Mouse (Mus musculus) layer of hippocampus, adult 8-10 months (tissue): ENCODE measurements at regions not wholly inside any gene's neighbourhood (a gene's known extent, or its start where the extent isn't known, plus 50 kb on each side); places are given as distances from the start of the nearest gene placed in this dataset.

Source experiments
- DNase-seq, 2 experiments: peaks; one replicate each; pipeline ENCODE4 v3.0.0; 2022; ENCODE audit warnings: low spot score in 2 of 2

DNA sequence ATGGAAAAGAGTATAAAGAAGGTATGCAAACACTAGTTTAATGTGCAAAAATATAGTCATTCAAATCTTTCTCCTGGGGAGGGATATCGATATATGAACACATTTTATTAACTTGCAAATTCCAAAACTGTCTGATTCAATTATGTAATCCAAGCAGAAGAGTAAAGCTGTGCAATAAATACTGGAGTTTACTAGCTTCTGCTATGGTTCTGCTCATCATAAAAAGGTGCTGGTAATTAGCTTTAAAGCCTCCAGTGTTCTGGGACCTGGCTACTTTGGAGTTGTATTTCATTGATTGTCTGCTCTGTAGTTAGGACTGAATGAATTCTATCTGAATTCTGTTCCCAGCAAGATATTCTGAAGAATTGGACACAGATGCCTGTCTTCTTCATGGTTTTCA lies 602.7 kb upstream of the Akr1e1 start:
- no peak for DNase-seq

- DNase-seq, result no peak
These were observed 620.5 kb upstream of the Akr1e1 start for GRCm38 (mm10) chr13:5229476-5229875.

- DNase-seq, result no peak
These were observed 625.3 kb upstream of the Akr1e1 start for GRCm38 (mm10) chr13:5234232-5234631.

DNA sequence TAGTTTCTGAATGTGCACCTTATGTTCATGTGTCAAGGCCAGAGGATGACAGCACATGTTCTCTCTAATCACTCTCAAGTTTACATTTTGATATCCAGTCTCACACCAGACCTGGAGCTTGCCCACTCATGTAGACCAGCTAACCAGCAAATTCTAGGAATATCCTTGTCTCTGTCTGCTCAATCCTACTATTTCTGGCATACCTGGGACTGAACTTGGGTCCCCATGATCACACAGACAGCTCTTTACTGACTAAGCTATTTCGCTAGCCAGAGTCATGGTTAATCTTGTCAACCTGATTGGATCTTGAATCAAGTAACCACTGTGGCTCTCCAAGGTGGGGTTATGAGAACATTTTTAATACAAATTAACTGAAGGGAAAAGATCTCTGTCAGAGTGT lies 625.9 kb upstream of the Klf6 start:
- no peak for DNase-seq

- no peak for DNase-seq
These were observed 620.7 kb upstream of the Klf6 start for GRCm38 (mm10) chr13:5240541-5240940.

GRCm38 (mm10) chr13:5242782-5243181 lies 618.5 kb upstream of the Klf6 start:
- no peak for DNase-seq

DNA sequence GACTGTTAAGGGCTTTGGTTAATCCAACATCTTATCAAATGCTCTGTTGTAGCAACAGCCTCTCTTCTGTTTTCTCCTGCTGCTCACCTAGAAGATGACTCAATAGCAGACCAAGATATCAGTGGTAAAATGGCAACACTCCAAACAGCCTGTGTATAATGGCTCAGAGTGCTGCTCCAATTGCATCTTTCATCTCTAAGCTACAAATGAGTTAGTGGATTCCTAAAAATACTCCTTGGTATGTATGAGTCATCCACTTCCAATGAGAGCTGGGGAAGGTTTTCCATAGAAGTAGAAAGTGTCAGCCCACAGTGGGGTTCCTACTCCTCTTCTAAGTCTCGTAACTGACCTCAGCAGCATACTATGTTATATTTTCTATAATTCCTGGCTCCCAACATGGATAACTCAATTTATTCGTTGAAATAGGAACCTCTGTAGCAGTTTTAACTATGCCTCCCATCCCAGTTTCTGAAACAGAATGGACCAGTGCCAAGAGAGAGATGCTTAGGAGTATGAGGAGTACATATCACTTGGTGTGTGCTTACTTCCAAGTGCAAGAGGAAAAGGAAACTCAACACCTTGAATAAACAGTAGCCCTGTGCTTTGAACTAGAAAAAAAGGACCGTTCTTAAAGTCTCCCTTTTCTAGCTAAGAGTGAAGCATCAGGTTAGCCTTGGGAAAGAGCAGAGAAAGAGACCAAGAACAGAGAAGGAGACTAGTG lies 612.5 kb upstream of the Klf6 start:
- peak in 1 of 2 experiments; percentile 5 for DNase-seq

DNA sequence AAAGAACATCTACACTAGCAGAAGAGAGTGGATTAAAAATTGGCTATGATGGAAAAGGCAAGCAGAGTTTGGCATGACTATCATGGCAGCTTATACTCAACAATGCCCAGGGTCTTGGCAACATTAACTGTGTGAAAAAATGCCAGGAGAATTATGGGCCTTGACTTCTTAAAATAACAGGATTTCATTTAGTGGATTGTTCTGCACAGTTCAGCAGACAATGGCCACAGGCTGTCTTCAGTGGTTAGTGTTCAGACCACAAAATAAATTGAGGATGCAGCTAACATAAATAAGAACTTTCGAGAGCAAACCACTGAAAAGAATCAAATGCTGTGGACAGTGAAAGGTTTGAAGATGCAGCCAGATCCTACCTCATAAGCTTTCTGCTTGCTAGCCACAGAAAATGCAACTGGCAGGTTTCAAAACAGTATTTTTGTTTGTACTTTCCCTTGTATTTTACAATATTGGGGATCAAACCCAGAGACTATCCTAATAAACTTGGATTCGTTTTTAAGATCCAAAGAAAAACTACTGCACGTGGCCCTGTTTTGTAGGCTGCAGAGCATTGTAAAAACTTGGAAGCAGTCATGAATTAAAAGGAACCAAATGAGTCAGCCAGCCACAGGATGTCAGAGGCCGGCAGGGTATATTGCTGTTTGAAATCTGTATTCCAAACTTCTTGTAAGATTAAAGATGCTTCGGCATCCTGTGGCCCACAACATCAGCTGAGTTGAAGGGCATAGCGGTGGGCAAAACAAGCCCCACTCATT lies 603.2 kb upstream of the Klf6 start:
- DNase-seq, result no peak

DNA sequence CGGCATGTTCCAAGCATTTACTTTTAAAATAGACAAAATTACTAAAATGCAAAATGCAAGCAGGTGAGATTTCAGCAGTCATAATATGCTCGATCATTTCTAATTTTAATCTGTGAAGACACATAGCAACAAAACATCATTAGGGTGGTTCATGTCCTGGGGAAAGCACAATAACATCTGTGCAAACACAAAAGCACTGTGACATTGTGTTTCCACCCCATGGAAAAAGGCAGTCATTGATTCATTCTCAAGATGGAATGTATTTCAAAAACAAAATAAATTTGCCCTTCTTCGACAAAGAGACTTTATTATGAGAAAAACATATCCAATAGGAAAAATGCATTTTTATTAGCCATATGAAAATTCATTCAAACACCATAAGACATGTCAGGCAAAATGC lies 601.5 kb upstream of the Klf6 start:
- DNase-seq, result no peak

DNA sequence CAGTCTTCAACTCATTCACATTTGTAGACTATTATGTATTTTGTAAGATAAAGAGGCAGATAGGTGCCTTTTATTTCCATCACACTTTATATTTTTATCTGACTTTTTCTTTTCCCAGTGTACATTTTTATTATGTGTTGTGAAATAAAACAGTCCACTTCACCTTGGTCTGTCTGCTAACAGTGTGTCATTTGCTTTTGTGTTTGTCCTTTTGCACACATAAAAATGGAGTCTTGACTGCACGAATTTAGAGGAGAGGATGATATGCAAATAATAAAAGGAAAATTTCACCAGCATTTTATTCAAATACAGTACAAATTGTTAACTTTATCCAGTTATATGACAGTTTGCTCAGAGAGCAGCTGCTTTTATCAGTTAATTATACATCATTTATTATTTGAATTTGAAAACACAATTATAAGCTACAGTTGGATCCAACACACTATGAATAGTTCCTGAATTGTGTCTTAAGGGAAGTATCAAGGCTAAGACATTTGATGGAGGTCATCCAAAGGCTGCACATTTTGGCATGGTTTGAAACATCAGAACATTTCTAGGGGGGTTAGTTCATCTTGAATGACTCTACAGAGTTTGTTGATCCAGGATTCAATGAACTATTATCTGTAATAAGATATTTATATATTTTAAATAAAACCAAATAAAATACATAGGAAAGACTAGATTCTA lies 588.6 kb upstream of the Klf6 start:
- DNase-seq, result no peak

GRCm38 (mm10) chr13:5276564-5276963 lies 584.7 kb upstream of the Klf6 start:
- DNase-seq, result no peak

DNA sequence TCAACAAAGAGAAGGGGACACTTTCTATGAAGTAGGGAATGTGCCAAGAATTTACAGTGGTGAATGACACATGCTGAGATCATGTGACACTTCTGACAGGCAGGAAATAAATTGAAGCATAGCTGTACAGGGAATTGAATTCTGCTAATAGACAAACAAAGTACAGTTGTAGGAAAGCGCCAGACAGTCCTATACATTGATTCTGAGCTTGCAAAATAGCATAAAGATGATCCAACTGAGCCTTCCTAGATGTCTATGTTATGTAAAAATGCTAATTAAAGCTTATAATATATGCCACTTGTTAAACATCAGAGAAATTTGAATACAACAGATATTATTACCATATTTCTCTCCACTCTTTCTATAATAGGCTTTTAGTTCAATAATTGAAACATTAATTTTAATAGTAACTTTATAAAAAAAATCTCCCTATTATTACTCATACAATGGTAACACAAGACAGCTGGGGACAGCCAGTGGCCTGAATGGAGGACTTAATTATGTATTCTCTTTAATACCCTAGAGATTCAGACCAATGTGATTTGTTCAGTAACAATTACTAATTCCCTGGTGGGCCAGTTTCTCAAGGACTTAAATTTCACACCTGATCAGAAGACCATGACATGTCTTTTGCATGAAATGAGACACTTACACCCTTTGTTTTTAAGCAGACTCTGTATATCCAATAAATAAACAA lies 571.4 kb upstream of the Klf6 start:
- no peak for DNase-seq

DNA sequence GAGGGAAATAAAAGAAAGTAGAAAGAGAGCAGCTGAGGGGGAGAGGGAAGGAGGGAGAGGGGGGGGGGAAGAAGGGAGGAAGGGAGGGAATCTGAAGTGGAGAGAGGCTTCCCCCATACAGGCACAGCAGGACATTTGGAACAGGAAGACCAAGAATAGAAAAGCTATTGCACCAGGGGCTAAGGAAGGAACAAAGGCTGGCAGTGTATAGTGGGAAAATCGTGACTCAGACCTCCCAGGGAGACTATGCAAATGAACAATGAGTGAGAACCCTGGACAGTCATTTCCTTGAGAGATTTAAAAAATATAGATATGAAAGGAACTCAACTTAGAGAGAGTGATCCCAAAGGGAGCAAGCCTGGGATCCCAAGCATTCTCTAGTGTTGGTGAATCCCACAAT lies 559.1 kb upstream of the Klf6 start:
- no peak for DNase-seq

DNA sequence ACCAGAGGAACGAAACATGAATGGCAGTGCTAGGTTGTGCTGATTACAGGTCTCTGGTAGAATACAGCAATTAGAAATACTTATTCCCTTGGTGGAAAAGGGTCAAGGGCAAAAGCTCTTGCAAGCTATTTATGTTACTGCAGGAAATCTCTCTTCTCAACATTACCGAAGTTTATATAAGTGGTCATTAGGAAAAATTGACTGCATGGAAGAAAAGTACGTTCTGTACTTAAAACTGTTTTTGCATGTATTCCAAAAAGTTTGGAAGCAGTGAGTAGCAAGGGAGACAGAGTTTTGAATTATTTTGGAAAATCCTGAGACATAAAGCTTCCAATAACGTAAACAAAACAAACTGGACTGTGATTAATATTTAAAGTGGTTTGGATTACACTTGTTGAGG lies 554.6 kb upstream of the Klf6 start:
- no peak for DNase-seq

DNA sequence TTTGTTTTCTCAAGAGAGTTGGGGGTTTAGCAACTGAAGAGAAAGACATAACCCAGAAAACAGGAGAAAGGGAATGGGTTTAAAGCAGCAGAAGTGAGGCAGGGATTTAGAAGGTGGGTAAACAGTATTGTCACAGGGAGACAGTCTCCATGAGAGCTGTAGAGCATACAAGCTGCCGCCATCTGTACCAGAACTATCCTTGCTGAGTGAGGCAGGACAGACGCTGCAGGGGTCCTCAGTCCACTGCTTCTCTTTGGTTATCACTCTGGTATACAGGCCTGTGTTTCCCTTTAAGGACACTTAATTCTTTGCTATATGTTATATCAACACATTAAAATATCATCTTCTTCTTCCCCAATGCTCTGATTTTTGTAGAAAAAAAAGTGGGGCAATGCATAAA lies 548.0 kb upstream of the Klf6 start:
- DNase-seq, result no peak

DNA sequence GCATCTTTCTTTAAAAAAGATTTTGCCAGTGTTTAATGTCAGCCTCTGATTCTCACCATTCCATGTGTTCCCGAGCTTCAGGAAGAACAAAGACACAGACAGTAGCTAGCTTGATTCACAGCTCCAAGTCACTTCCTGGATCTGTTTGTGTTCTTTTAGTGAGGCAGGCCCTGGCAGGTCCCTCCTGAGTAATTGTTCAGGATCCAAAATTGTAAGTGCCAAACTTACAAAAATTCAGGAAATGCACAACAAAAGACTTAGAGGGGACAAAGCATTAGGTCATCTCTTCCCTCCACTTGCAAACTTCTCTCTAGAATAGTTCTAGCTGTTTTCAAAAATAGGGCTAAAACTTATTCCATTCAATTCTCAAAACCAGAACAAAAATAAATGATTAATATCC lies 546.3 kb upstream of the Klf6 start:
- no peak for DNase-seq

GRCm38 (mm10) chr13:5317941-5318856 lies 543.1 kb upstream of the Klf6 start:
- no peak for DNase-seq

- DNase-seq, result no peak
These were observed 515.6 kb upstream of the Klf6 start for GRCm38 (mm10) chr13:5345712-5346111.

DNA sequence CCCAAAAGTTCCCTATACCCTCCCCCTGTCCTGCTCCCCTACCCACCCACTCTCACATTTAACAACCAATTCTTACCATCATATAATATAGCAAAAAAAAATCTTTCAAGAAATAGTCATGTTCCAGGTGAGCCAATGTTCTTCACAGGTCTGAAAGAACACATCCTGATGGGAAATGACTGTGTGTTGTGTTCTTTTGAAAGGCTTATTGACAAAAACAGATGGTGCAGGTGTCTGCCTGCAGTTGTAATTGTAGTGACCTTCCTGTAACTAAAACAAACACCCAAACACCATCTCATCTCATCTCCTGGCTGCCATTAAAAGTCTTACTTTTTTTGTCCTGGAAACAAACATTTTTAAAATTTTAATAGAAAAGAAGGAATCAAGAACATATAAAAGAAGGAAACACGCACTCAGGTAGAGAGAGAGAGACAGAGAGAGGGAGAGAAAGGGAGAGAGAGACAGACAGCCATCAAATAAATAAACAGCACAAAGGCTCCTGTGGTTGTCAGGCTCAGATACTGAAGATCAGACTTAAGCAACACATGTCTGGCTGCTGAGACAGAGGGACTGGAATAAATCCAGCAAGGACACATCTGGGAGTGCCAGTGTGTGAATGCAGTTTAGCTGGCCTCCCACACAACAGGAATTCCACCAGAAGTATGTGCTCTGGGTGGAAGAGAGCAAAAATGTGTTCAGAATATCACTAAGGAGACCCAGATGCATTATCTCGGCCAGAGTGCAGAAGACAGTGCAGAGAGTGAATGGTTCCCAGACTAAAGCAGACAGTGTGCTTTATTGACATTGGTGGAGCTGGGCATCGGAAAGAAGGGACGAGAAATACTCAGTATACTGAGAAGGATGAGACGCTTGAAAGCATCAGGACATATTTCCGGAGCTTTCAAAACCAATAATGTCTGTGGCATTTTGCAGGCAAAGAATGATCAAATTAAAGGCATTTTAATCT lies 513.5 kb upstream of the Klf6 start:
- no peak for DNase-seq
